Mouse (Mus musculus): ENCODE measurements around the gene Krtap13-1.
"Not testable (repeated sequence)": the region's sequence is repeated elsewhere in the genome, so short reads cannot be mapped to it uniquely, and the experiment has no call there.

Krtap13-1 gene

GRCm38 (mm10) chr16:88728812-88729275 is at the start of gene Krtap13-1:
TSS of gene Krtap13-1 (plus strand) at chr16:88728862.
- no peak for DNase-seq (ENCODE audit: low read depth, low spot score)

GRCm38 (mm10) chr16:88679099-88679498 is 49.6 kb upstream of the Krtap13-1 start:
- no peak for DNase-seq (ENCODE audit: low read depth, low spot score)

- no peak for DNase-seq (ENCODE audit: low read depth, low spot score)
Measured at GRCm38 (mm10) chr16:88681282-88681681, 47.4 kb upstream of the Krtap13-1 start.

- no peak for DNase-seq (ENCODE audit: low read depth, low spot score)
Measured at GRCm38 (mm10) chr16:88696256-88696655, 32.4 kb upstream of the Krtap13-1 start.

GRCm38 (mm10) chr16:88701072-88701864 is 27.4 kb upstream of the Krtap13-1 start:
- DNase-seq (ENCODE audit: low read depth, low spot score), result peak; percentile 29

GRCm38 (mm10) chr16:88707496-88708012 is 21.1 kb upstream of the Krtap13-1 start, which contains the start of gene 2310061N02Rik:
TSS of gene 2310061N02Rik (minus strand) at chr16:88707962.
- no peak for DNase-seq (ENCODE audit: low read depth, low spot score)

GRCm38 (mm10) chr16:88710757-88711156 is 17.9 kb upstream of the Krtap13-1 start:
- no peak for DNase-seq (ENCODE audit: low read depth, low spot score)

GRCm38 (mm10) chr16:88711245-88711644 is 17.4 kb upstream of the Krtap13-1 start:
- no peak for DNase-seq (ENCODE audit: low read depth, low spot score)

- no peak for DNase-seq (ENCODE audit: low read depth, low spot score)
Measured at GRCm38 (mm10) chr16:88716549-88716948, 12.1 kb upstream of the Krtap13-1 start.

- DNase-seq (ENCODE audit: low read depth, low spot score), result no peak
Measured at GRCm38 (mm10) chr16:88720031-88720430, 8.6 kb upstream of the Krtap13-1 start.

GRCm38 (mm10) chr16:88735391-88735790 is 6.7 kb downstream of the Krtap13-1 start:
- DNase-seq (ENCODE audit: low read depth, low spot score), result no peak

- DNase-seq (ENCODE audit: low read depth, low spot score), result no peak
Measured at GRCm38 (mm10) chr16:88744750-88745340, 16.2 kb downstream of the Krtap13-1 start.

- no peak for DNase-seq (ENCODE audit: low read depth, low spot score)
Measured at GRCm38 (mm10) chr16:88747943-88748342, 19.3 kb downstream of the Krtap13-1 start.

- not testable (repeated sequence) for DNase-seq (ENCODE audit: low read depth, low spot score)
Measured at GRCm38 (mm10) chr16:88751535-88751934, 22.9 kb downstream of the Krtap13-1 start, which contains the start of gene Krtap13. TSS of gene Krtap13 (minus strand) at chr16:88751635.

- DNase-seq (ENCODE audit: low read depth, low spot score), result not testable (repeated sequence)
Measured at GRCm38 (mm10) chr16:88758547-88758946, 29.9 kb downstream of the Krtap13-1 start, which contains the start of gene 2310034C09Rik. TSS of gene 2310034C09Rik (plus strand) at chr16:88758847.

GRCm38 (mm10) chr16:88774106-88774505 is 45.4 kb downstream of the Krtap13-1 start, which contains the start of gene 2310057N15Rik:
TSS of gene 2310057N15Rik (minus strand) at chr16:88774206.
- DNase-seq (ENCODE audit: low read depth, low spot score), result no peak

GRCm38 (mm10) chr16:88777596-88777995 is 48.9 kb downstream of the Krtap13-1 start, which contains the start of gene Gm5965:
TSS of gene Gm5965 (plus strand) at chr16:88777896.
- DNase-seq (ENCODE audit: low read depth, low spot score), result no peak
